Mouse (Mus musculus) small intestine, adult 2 months (tissue): ENCODE data around the gene Trim46. TPM values are rescaled to one million over a fixed set of nuclear protein-coding genes. Genes with fewer than 3 reads are reported as not detected.

Experiments
- H3K27ac ChIP-seq: fragments of 200-500 bp; 2 replicates; pipeline ENCODE4 v1.5.1; 2012; ENCODE audit warnings: low read depth, low read length, control low read depth, inconsistent platforms; ENCODE audit not compliant: insufficient read depth
- H3K27me3 ChIP-seq: fragments of 200-500 bp; 2 replicates; pipeline ENCODE4 v1.6.1; 2012; ENCODE audit warnings: mild to moderate bottlenecking, moderate library complexity, low read length, inconsistent platforms; ENCODE audit not compliant: control insufficient read depth, insufficient read depth
- H3K36me3 ChIP-seq: fragments of 200-500 bp; 2 replicates; pipeline ENCODE4 v1.6.1; 2012; ENCODE audit warnings: mild to moderate bottlenecking, low read length, control low read depth, inconsistent platforms; ENCODE audit not compliant: control insufficient read depth, insufficient read depth
- H3K4me1 ChIP-seq: fragments of 200-500 bp; 2 replicates; pipeline ENCODE4 v1.6.1; 2012; ENCODE audit warnings: low read length, inconsistent platforms, mixed read lengths; ENCODE audit not compliant: control insufficient read depth, insufficient read depth, insufficient read length
- H3K4me3 ChIP-seq: fragments of 200-500 bp; 2 replicates; pipeline ENCODE4 v1.5.1; 2012; ENCODE audit warnings: low read depth, mild to moderate bottlenecking, control low read depth, inconsistent platforms, low read length, moderate library complexity
- CTCF ChIP-seq: fragments of 200-500 bp; IDR thresholded peaks from 2 replicates; pipeline ENCODE4 v1.5.1; 2012; ENCODE audit warnings: low read depth, mild to moderate bottlenecking, control low read depth, inconsistent platforms, low read length, moderate library complexity, mixed read lengths; ENCODE audit not compliant: insufficient replicate concordance, insufficient read length; ENCODE audit errors: extremely low read depth
- POLR2A ChIP-seq: fragments of 200-500 bp; IDR thresholded peaks from 2 replicates; pipeline ENCODE4 v1.6.1; 2012; ENCODE audit warnings: low read depth, mild to moderate bottlenecking, control low read depth, inconsistent platforms, low read length, moderate library complexity
- WGBS: fragments of 180-500 bp; shearing (Covaris S2); methylation state at CpG from one replicate; pipeline ENCODE4 v1.1.7; 2018; 5-methylcytosine and 5-hydroxymethylcytosine counted together
- polyA plus RNA-seq: library from polyadenylated mRNA; depleted of rRNA; stranded (reverse); fragments of >200 nt; gene quantifications from 2 replicates; pipeline ENCODE4 v1.2.3, GENCODE M21; 2012; rRNA removed

Trim46 gene
- polyA plus RNA-seq, 1 experiment: 4.3 TPM

DNA sequence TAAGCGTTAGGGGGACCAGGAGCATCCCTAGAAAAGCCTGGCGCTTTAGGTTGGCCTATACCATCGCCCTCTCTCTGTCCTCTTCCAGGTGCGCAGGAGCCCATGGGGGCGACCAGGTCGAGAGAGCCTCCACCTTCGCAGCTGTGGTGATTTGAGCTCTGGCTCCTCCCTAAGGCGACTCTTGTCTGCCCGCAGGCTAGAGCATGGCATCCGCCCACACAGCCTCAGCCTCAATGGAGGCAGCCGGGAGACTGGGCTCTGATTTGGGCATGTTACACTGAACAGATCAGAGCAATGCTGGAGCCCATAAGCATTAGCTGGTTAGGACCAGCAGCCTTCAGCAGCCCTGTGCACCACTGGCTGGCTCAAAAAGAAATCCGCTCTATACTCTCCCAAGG, 57.6 kb downstream of the Trim46 start:
- no peaks in the 10 kb centered on the region for H3K27me3 ChIP-seq
- peak overlapping the region; percentile 52 for H3K4me3 ChIP-seq
- no peak for TF ChIP-seq POLR2A
- no peak for TF ChIP-seq CTCF
- peak overlapping the region; percentile 68 for H3K27ac ChIP-seq
- no peaks in the 10 kb centered on the region; the same call in 1 of the 2 replicates for H3K4me1 ChIP-seq
- WGBS: 84% methylated on average over 12 of the region's 12 CpGs
- no peaks in the 10 kb centered on the region for H3K36me3 ChIP-seq

DNA sequence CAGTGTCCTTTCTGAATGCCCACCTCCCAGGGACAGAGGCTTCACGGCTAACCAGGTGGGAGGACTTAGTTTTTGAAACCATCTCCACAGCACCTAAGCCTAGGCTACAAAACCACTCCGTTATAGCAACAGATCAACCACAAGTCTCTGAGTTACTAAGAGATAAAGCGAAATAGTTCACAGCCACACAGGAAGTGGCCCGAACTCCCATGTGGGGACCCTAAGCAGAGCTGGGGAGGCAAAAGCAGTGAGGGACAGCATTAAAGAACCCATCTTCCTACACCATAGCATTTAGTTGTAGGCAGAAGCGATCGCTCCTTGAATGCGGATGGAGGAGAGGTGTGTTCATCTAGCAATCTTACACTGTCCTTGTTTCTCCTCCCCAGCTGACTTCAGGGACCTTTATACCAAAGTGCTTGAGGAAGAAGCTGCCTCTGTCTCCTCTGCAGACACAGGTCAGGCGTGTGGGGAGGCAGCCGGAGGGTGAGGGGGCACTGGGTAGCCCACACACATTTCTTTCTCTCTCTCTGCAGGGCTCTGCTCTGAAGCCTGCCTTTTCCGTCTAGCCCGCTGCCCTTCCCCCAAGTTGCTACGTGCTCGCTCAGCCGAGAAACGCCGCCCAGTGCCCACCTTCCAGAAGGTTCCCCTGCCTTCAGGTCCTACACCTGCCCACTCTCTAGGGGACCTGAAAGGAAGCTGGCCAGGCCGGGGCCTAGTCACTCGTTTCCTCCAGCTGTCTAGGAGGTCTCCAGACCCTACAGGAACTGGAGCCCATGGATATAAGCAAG, 58.2 kb downstream of the Trim46 start:
- Histone ChIP-seq H3K4me3 (peak overlapping the region; percentile 52), H3K27ac (peak overlapping the region; percentile 68), H3K36me3 (no peaks in the 10 kb centered on the region), H3K4me1 (peaks cover 4% of the 10 kb centered on the region; the same call in 1 of the 2 replicates), H3K27me3 (no peaks in the 10 kb centered on the region)
- TF ChIP-seq CTCF (no peak), POLR2A (no peak)
- 88% methylated on average over 18 of the region's 18 CpGs for WGBS

DNA sequence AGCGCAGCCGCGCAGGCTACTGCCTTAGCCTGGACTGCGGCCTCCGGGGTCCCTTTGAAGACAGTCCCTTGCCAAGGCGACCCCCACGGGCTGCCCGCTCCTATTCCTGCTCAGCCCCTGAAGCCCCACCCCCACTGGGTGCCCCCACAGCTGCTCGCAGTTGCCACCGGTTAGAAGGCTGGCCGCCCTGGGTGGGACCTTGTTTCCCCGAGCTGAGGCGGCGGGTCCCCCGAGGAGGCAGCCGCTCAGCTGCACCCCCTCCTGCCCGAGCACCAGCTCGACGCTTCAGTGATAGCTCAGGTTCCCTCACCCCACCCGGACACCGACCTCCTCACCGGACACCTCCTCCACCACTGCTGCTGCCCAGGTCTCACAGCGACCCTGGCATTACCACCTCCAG, 58.9 kb downstream of the Trim46 start:
- TF ChIP-seq CTCF (no peak), POLR2A (no peak)
- peaks cover 4% of the 10 kb centered on the region; the same call in 1 of the 2 replicates for H3K4me1 ChIP-seq
- peaks cover 1% of the 10 kb centered on the region; the same call in 1 of the 2 replicates for H3K36me3 ChIP-seq
- 72% methylated on average over 23 of the region's 23 CpGs for WGBS
- H3K27me3 ChIP-seq: no peaks in the 10 kb centered on the region
- H3K27ac ChIP-seq: peak overlapping the region; percentile 61
- peak overlapping the region; percentile 43 for H3K4me3 ChIP-seq

Other genes starting within 250 kb of the Trim46 start
- gene Rusc1, start 153.0 kb downstream of the Trim46 start, polyA plus RNA-seq: 26.9 and 45.2 TPM in 2 replicates
- not detected in 2 replicates for gene Gm43738, start 145.2 kb downstream of the Trim46 start, polyA plus RNA-seq
- gene Fdps, start 144.3 kb downstream of the Trim46 start, polyA plus RNA-seq: 47.8 and 81.3 TPM in 2 replicates
- 264 and 580 TPM in 2 replicates for gene Pklr, start 110.2 kb downstream of the Trim46 start, polyA plus RNA-seq
- gene Hcn3, start 86.1 kb downstream of the Trim46 start, polyA plus RNA-seq: 0.30 and 1.3 TPM in 2 replicates
- gene Clk2, start 81.5 kb downstream of the Trim46 start, polyA plus RNA-seq: 20.6 and 27.7 TPM in 2 replicates
- 57.0 and 96.1 TPM in 2 replicates for gene Scamp3, start 68.8 kb downstream of the Trim46 start, polyA plus RNA-seq
- 14.0 and 19.4 TPM in 2 replicates for gene Fam189b, start 63.2 kb downstream of the Trim46 start, polyA plus RNA-seq
- 37.1 and 70.6 TPM in 2 replicates for gene Gba, start 43.4 kb downstream of the Trim46 start, polyA plus RNA-seq
- 10.5 and 16.0 TPM in 2 replicates for gene Thbs3, start 31.1 kb downstream of the Trim46 start, polyA plus RNA-seq
- gene Mtx1, start 19.2 kb downstream of the Trim46 start, polyA plus RNA-seq: 92.5 and 181 TPM in 2 replicates
- 0.76 and 139 TPM in 2 replicates for gene Muc1, start 17.3 kb downstream of the Trim46 start, polyA plus RNA-seq
- gene Krtcap2, start 343 bp downstream of the Trim46 start, polyA plus RNA-seq: 120 and 182 TPM in 2 replicates
- gene Dpm3, start 13.0 kb upstream of the Trim46 start, polyA plus RNA-seq: 357 and 440 TPM in 2 replicates
- gene Slc50a1, start 24.3 kb upstream of the Trim46 start, polyA plus RNA-seq: 81.6 and 97.3 TPM in 2 replicates
- gene Efna1, start 34.8 kb upstream of the Trim46 start, polyA plus RNA-seq: 46.1 and 122 TPM in 2 replicates
- 3.9 and 7.0 TPM in 2 replicates for gene Efna3, start 76.7 kb upstream of the Trim46 start, polyA plus RNA-seq
- 11.6 and 20.0 TPM in 2 replicates for gene Efna4, start 91.7 kb upstream of the Trim46 start, polyA plus RNA-seq
- 48.9 and 70.7 TPM in 2 replicates for gene Adam15, start 103.7 kb upstream of the Trim46 start, polyA plus RNA-seq
- 0.93 and 1.2 TPM in 2 replicates for gene Dcst2, start 115.7 kb upstream of the Trim46 start, polyA plus RNA-seq
- gene Dcst1, start 118.9 kb upstream of the Trim46 start, polyA plus RNA-seq: 2.0 and 9.1 TPM in 2 replicates
- 97.8 and 262 TPM in 2 replicates for gene Zbtb7b, start 148.5 kb upstream of the Trim46 start, polyA plus RNA-seq
- 0.85 TPM in 1 of 2 replicates, not detected in the other for gene Lenep, start 156.5 kb upstream of the Trim46 start, polyA plus RNA-seq
- 22.1 and 36.1 TPM in 2 replicates for gene Flad1, start 165.6 kb upstream of the Trim46 start, polyA plus RNA-seq
- gene Cks1b, start 172.1 kb upstream of the Trim46 start, polyA plus RNA-seq: 6.2 and 13.7 TPM in 2 replicates
- 33.6 and 63.5 TPM in 2 replicates for gene Shc1, start 172.1 kb upstream of the Trim46 start, polyA plus RNA-seq
- 61.7 and 87.5 TPM in 2 replicates for gene Pygo2, start 183.9 kb upstream of the Trim46 start, polyA plus RNA-seq
- 26.8 and 36.5 TPM in 2 replicates for gene Pbxip1, start 190.4 kb upstream of the Trim46 start, polyA plus RNA-seq
- gene Pmvk, start 208.2 kb upstream of the Trim46 start, polyA plus RNA-seq: 9.0 and 18.3 TPM in 2 replicates